Mouse (Mus musculus) midbrain, embryonic 13.5 days (tissue): ENCODE results near the gene Mast4. TPM values are rescaled to one million over a fixed set of nuclear protein-coding genes. Genes with fewer than 3 reads are reported as not detected.
"Not testable (repeated sequence)": the region's sequence is repeated elsewhere in the genome, so short reads cannot be mapped to it uniquely, and the experiment has no call there.

Source experiments
- ATAC-seq: fragments of 200-750 bp; cut with Nextera tagmentation; 2 replicates; pipeline ENCODE4 v1.8.0; 2017; ENCODE audit warnings: mild to moderate bottlenecking, moderate TSS enrichment, moderate library complexity
- H3K27ac ChIP-seq: fragments of 300-500 bp; sonication (generic); 2 replicates; pipeline ENCODE4 v1.5.1; 2015; ENCODE audit warnings: inconsistent platforms, mild to moderate bottlenecking, moderate library complexity
- H3K27me3 ChIP-seq: fragments of 300-500 bp; sonication (generic); 2 replicates; pipeline ENCODE4 v1.6.1; 2015; ENCODE audit warnings: mild to moderate bottlenecking, inconsistent platforms
- H3K36me3 ChIP-seq: fragments of 300-500 bp; sonication (generic); 2 replicates; pipeline ENCODE4 v1.6.1; 2015; ENCODE audit warnings: mild to moderate bottlenecking, inconsistent platforms
- H3K4me1 ChIP-seq: fragments of 300-500 bp; sonication (generic); replicated peaks from 2 replicates; pipeline ENCODE4 v1.6.1; 2015; ENCODE audit warnings: inconsistent platforms
- H3K4me2 ChIP-seq: fragments of 300-500 bp; sonication (generic); replicated peaks from 2 replicates; pipeline ENCODE4 v1.6.1; 2015; ENCODE audit warnings: moderate library complexity, mild to moderate bottlenecking, inconsistent platforms
- H3K4me3 ChIP-seq: fragments of 300-500 bp; sonication (generic); replicated peaks from 2 replicates; pipeline ENCODE4 v1.5.1; 2015; ENCODE audit warnings: mild to moderate bottlenecking, inconsistent platforms
- H3K9ac ChIP-seq: fragments of 300-500 bp; sonication (generic); replicated peaks from 2 replicates; pipeline ENCODE4 v1.6.1; 2015; ENCODE audit warnings: mild to moderate bottlenecking, inconsistent platforms
- H3K9me3 ChIP-seq: fragments of 300-500 bp; sonication (generic); 2 replicates; pipeline ENCODE4 v1.6.1; 2016; ENCODE audit warnings: mild to moderate bottlenecking, inconsistent platforms
- WGBS: fragments of 180-500 bp; shearing (Covaris S2); methylation state at CpG from one replicate; pipeline ENCODE4 v1.1.7; 2015; 5-methylcytosine and 5-hydroxymethylcytosine counted together
- polyA plus RNA-seq: library from polyadenylated mRNA; unstranded; fragments of >200 nt; fragmentation: Nextera tagmentation; extraction: Ambion mirVana; gene quantifications from 2 replicates; pipeline ENCODE4 v1.2.1, GENCODE M21; 2015

Gene Mast4
- 31.4 and 33.4 TPM in 2 replicates for polyA plus RNA-seq

- H3K4me1 ChIP-seq, result peaks cover 27% of the 10 kb centered on the region
- H3K9me3 ChIP-seq, result no peaks in the 10 kb centered on the region
- peak within 1 kb of the TSS; percentile 75 for H3K4me3 ChIP-seq
- H3K4me2 ChIP-seq, result peak within 1 kb of the TSS; percentile 96
- H3K27me3 ChIP-seq, result peaks cover 46% of the 10 kb centered on the region
- WGBS, result under 1% methylated on average over 41 of the region's 44 CpGs
- peak; percentile 97 for ATAC-seq
- peak within 1 kb of the TSS; percentile 71 for H3K9ac ChIP-seq
- no peak within 1 kb of the TSS for H3K27ac ChIP-seq
- no peaks in the 10 kb centered on the region for H3K36me3 ChIP-seq
Observed at GRCm38 (mm10) chr13:103334392-103334686, at the start of gene Mast4. TSS of gene Mast4 (minus strand) at chr13:103334497.

DNA sequence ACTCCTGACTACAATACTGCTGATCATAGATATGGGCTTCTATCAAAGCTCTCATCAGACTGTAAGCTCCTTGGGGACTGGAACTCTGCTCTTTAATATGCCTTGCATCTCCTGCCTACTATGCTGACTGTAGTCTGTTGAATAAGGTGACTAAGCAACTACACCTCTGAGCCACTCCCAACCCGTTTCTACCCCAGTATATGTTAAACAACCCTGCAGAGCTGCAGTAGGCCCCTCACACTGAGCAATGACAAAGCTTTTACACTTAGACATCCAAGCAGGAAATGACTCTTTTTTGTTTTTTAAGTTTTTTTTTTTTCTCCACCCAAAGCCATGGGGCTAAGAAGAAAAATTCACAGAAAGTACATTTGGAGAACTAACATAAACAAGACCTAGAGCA lies 40.2 kb upstream of the Mast4 start:
- H3K4me1 ChIP-seq, result no peaks in the 10 kb centered on the region
- no peak overlapping the region for H3K4me2 ChIP-seq
- H3K9me3 ChIP-seq, result no peaks in the 10 kb centered on the region
- no peaks in the 10 kb centered on the region for H3K36me3 ChIP-seq
- H3K4me3 ChIP-seq, result no peak overlapping the region
- 51% methylated on average over 1 of the region's 1 CpGs for WGBS
- H3K27ac ChIP-seq, result no peak overlapping the region
- ATAC-seq, result no peak
- H3K9ac ChIP-seq, result no peak overlapping the region
- H3K27me3 ChIP-seq, result no peaks in the 10 kb centered on the region

DNA sequence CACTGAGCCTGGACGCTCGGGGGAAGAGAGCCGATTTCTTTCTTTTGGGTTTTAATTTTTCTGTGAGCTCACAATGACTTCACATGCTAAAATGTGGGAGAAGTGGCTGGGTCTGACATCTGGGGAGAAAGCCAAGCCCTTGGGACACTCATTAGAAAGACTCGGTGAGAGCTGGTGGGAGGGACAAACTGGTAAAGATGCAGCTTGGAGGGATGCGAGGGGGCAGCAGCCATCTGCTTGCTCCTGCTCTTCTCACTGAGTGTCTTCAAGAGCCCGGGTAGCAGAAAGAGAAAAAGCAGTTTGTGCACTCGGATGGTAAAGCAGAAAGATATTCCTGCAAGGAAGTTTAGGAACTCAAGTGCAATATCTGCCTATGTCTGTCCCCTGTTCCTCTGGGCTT lies 34.9 kb upstream of the Mast4 start:
- Histone ChIP-seq H3K4me2 (no peak overlapping the region), H3K4me3 (no peak overlapping the region), H3K27me3 (no peaks in the 10 kb centered on the region), H3K27ac (no peak overlapping the region), H3K36me3 (no peaks in the 10 kb centered on the region), H3K4me1 (no peaks in the 10 kb centered on the region), H3K9ac (no peak overlapping the region), H3K9me3 (no peaks in the 10 kb centered on the region)
- ATAC-seq, result no peak
- 77% methylated on average over 7 of the region's 7 CpGs for WGBS

DNA sequence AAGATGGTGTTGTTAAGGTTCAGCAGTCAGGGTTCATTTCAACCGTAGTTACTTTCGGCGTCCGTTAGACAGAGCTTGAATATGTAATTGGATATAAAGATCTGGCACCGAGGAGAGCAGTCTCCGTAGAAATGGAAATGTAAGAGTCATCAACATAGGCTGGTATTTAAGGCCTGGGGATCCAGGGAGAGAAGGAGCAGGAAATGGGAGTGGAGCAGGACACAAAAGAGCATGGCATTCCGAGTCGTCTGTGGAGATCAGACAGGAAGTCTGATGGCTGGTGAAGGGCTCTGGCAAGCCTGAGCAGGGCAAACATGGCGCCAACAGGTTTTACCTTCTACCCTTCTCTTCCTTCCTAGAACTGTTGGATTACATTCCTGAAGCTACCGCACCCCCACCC lies 28.9 kb upstream of the Mast4 start:
- Histone ChIP-seq H3K27ac (no peak overlapping the region), H3K9me3 (no peaks in the 10 kb centered on the region), H3K4me2 (no peak overlapping the region), H3K9ac (no peak overlapping the region), H3K4me3 (no peak overlapping the region), H3K27me3 (no peaks in the 10 kb centered on the region), H3K4me1 (no peaks in the 10 kb centered on the region), H3K36me3 (no peaks in the 10 kb centered on the region)
- no peak for ATAC-seq
- WGBS, result 87% methylated on average over 10 of the region's 10 CpGs

DNA sequence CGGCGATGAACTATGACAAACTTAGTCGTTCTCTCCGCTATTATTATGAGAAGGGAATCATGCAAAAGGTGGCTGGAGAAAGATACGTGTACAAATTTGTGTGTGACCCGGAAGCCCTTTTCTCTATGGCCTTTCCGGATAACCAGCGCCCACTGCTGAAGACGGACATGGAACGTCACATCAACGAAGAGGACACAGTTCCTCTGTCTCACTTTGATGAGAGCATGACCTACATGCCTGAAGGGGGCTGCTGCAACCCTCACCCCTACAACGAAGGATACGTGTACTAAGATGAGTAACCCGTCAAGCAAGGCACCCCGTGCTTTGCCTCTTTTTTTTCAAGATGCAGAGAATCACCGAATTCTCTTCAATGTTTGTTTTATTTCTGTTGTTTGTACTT lies 23.1 kb upstream of the Mast4 start:
- WGBS, result 95% methylated on average over 16 of the region's 16 CpGs
- not testable (repeated sequence) for H3K36me3 ChIP-seq, H3K4me2 ChIP-seq, H3K9me3 ChIP-seq, H3K4me3 ChIP-seq, H3K4me1 ChIP-seq, ATAC-seq, H3K27ac ChIP-seq, H3K27me3 ChIP-seq, H3K9ac ChIP-seq

GRCm38 (mm10) chr13:103356909-103357308 lies 22.6 kb upstream of the Mast4 start:
- H3K4me1 ChIP-seq, ATAC-seq, H3K4me2 ChIP-seq, H3K27ac ChIP-seq, H3K4me3 ChIP-seq, H3K27me3 ChIP-seq, H3K9ac ChIP-seq, H3K36me3 ChIP-seq, H3K9me3 ChIP-seq: not testable (repeated sequence)
- 96% methylated on average over 5 of the region's 6 CpGs for WGBS

DNA sequence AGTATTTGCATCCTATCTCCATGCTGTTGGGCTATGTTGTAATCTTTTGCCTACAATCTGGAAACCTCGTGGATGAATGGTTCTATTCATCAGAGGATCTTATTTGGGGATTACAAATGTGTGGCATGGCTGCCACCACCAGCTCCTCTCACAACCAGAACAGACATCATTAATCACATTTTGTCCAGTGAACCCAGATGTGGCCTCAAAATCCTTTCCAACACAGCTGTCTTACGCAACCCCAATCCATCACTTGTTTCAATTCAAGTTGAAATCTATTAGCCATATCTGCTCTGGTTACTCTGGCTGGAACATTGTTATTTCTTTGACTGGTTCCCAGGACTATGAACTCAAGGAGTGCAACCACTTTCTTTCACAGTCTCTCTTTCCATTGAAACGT lies 20.4 kb upstream of the Mast4 start:
- no peak for ATAC-seq
- H3K9me3 ChIP-seq, result no peaks in the 10 kb centered on the region
- WGBS, result 56% methylated on average over 3 of the region's 3 CpGs

DNA sequence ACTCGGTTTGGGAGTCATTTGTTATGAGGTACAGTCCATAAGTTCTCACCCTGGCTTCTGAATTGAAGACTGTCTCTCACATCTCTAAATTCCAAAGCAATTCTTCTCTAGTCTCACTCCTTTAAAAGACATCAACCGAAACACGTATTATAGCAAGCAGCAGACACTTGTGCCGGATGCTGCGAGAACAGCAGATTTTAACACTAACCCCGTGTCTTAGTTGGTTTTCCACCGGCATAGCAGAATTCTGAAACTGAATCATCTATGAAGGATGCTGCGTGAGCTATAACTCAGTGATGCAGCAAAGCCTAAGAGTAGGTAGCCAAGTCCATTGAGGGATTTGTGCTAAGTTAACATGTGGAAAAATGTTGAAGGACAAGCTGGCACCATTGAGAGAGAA lies 10.5 kb upstream of the Mast4 start:
- H3K4me2 ChIP-seq, result no peak overlapping the region
- H3K9me3 ChIP-seq, result no peaks in the 10 kb centered on the region
- H3K4me3 ChIP-seq, result no peak overlapping the region
- H3K9ac ChIP-seq, result no peak overlapping the region
- 96% methylated on average over 8 of the region's 8 CpGs for WGBS
- ATAC-seq, result no peak
- H3K27me3 ChIP-seq, result no peaks in the 10 kb centered on the region
- H3K36me3 ChIP-seq, result no peaks in the 10 kb centered on the region
- H3K27ac ChIP-seq, result no peak overlapping the region
- H3K4me1 ChIP-seq, result no peaks in the 10 kb centered on the region

More for the DNA sequence above, 20.4 kb upstream of the Mast4 start:
- Histone ChIP-seq H3K4me3 (no peak overlapping the region), H3K27ac (no peak overlapping the region), H3K4me2 (no peak overlapping the region), H3K36me3 (no peaks in the 10 kb centered on the region), H3K4me1 (no peaks in the 10 kb centered on the region), H3K27me3 (no peaks in the 10 kb centered on the region), H3K9ac (no peak overlapping the region)

GRCm38 (mm10) chr13:103344006-103344720 lies 9.9 kb upstream of the Mast4 start:
- Histone ChIP-seq H3K36me3 (no peaks in the 10 kb centered on the region), H3K4me2 (no peak overlapping the region), H3K4me3 (no peak overlapping the region), H3K4me1 (no peaks in the 10 kb centered on the region), H3K9me3 (no peaks in the 10 kb centered on the region), H3K27me3 (no peaks in the 10 kb centered on the region), H3K27ac (no peak overlapping the region), H3K9ac (no peak overlapping the region)
- ATAC-seq, result no peak
- whole genome bisulfite sequencing, result 90% methylated on average over 8 of the region's 8 CpGs

- H3K9ac ChIP-seq, result no peak overlapping the region
- no peak overlapping the region for H3K4me2 ChIP-seq
- H3K27ac ChIP-seq, result no peak overlapping the region
- H3K4me1 ChIP-seq, result no peaks in the 10 kb centered on the region
- H3K4me3 ChIP-seq, result no peak overlapping the region
- peaks cover 10% of the 10 kb centered on the region; the same call in 1 of the 2 replicates for H3K27me3 ChIP-seq
- ATAC-seq, result no peak
- WGBS, result 84% methylated on average over 4 of the region's 4 CpGs
- no peaks in the 10 kb centered on the region for H3K9me3 ChIP-seq
- no peaks in the 10 kb centered on the region for H3K36me3 ChIP-seq
Observed at GRCm38 (mm10) chr13:103341031-103341430, 6.7 kb upstream of the Mast4 start.

DNA sequence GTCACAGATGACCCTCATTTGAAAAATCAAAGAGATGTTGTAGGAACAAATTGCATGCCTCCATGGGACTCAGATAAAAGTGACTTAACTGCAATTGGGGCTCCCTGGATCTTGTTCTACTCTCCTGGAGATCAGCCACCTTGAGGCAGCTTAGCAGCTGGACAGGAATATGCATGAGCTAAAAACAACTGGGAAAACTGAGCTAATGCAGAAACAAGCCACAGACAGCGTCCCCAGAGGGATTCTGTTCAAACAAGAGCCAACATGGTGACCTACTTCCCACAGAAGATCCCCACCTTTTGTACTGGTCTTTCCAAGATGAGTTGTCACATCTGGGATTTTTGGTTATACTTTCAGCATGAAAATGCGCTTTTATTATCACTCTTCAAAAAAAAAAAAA lies 4.3 kb upstream of the Mast4 start:
- no peak for ATAC-seq
- Histone ChIP-seq H3K4me3 (no peak overlapping the region), H3K27ac (no peak overlapping the region), H3K4me1 (peaks cover 12% of the 10 kb centered on the region), H3K9me3 (no peaks in the 10 kb centered on the region), H3K9ac (no peak overlapping the region), H3K4me2 (no peak overlapping the region), H3K27me3 (peaks cover 26% of the 10 kb centered on the region), H3K36me3 (no peaks in the 10 kb centered on the region)
- WGBS, result 85% methylated on average over 2 of the region's 2 CpGs

- 15% methylated on average over 5 of the region's 5 CpGs for WGBS
- H3K4me3 ChIP-seq, result no peak overlapping the region
- H3K9ac ChIP-seq, result no peak overlapping the region
- H3K27me3 ChIP-seq, result peaks cover 43% of the 10 kb centered on the region
- H3K4me1 ChIP-seq, result peaks cover 27% of the 10 kb centered on the region
- H3K4me2 ChIP-seq, result no peak overlapping the region
- H3K27ac ChIP-seq, result no peak overlapping the region
- H3K36me3 ChIP-seq, result no peaks in the 10 kb centered on the region
- ATAC-seq, result no peak
- no peaks in the 10 kb centered on the region for H3K9me3 ChIP-seq
Observed at GRCm38 (mm10) chr13:103336237-103336636, 1.9 kb upstream of the Mast4 start.
